Mouse (Mus musculus) cerebellum, postnatal 4 days (tissue): Measurements from ENCODE around the gene Espn.

ENCODE experiments used
- DNase-seq, 2 experiments: peaks; one replicate each; pipeline ENCODE4 v3.0.0; 2022; ENCODE audit warnings: low spot score in 2 of 2, mixed read lengths in 1 of 2

Gene Espn

GRCm38 (mm10) chr4:152151966-152152544 is at the start of gene Espn:
Gene Espn (minus strand): TSS chr4:152152371.
- DNase-seq = no peak

DNA sequence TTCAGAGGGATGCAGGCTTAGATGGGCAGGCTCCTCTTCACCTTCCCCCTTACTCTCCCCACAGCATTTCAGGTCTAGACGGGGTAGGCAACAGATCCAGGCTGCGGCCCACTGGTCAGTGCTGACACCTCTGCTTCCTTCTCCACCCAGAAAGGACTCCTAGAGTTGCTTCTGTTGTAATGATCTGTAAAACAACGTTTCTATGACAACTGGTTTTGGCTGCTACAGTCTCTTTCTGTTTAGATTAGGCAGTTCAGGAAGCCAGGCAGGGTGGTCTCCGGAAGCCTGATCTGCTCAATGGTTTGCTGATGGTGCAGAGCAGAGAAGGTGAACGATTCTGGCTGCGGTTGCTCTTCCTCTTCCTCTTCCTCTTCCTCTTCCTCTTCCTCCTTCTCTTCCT is 49.3 kb upstream of the Espn start:
- no peak for DNase-seq

DNA sequence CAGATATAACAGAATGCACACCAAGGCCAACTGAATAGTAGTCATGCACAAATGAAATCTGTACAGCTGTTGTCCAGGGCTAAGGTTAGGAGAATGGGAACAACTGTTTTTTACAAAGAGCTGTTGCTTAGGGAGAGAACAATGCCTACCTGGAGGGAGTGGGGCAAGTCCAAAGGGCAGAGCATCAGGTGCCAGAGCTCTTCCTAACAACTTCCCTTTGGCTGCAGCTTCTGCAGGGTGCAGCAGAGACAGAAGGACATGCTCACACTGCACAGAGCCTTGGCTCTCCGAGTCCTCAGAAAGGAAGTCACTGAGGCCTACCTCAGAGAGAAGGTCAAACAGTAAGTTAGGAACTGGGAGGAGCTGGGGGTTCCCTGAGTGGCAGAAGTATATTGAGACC is 47.4 kb upstream of the Espn start:
- no peak for DNase-seq

DNA sequence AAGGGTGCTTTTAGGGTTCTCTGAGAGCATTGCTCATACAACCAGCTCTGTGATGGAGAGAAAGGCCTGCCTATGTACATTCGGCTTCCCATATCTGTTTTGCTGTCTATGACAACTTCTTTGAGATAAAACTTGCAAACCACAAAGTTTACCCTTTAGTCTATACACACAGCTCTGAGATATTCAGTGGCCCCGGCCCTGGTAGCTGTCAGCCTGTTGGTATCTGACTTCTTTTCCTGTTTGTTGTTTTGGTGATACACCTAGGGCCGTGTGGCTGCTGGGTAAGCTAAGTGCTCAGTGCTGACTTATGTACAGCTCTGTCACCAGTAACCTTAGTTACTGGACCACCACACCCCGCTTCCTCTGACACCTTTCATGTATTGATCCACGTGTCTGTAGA is 45.4 kb upstream of the Espn start:
- DNase-seq = no peak

DNA sequence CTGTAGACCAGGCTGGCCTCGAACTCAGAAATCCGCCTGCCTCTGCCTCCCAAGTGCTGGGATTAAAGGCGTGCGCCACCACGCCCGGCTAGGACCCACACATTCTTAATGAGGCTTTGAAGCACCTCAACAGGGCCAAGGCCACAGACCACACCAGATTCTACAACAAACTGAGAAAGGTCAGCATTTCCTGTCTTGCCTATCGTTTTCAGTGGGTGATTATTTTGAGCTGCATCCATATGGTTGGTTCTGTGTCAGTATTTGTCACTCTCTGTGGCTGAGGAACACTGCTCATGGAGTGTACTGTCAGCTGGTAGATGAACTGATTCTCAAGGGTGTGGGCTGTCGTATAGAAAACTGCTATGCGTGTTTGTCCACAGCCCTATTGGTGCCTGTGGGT is 44.1 kb upstream of the Espn start:
- DNase-seq = no peak

DNA sequence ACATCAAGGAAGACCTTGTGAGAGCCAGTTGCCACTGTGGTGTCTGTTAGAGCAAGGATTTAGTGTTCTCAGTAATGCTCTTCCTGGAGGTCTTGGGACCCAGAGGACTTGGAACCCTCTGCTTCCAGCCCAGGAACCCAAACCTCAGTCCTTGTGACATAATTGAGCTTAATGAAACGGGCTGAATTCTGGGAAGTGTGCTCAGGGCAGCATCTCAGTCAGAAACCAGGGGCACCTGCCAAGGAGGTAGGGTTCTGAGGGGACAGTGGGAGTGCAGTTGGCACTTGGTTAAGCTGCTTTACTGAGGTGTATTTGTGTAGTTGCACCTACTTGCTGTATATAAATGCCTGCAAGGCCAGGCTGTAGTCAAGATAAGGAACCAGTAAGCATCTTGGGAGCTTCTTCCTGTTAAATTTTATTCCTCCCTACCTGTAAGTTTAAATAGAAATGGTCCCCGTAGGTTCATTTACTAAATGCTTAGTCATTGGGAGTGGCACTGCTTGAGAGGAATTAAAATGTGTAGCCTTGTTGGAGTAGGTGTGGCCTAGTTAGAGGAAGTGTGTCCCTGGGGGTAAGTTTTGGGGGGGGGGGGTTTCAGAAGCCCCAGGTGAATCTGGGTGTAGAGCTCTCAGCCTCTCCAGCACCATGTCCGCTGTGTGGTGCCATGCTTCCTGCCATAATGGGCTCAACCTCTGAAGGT is 42.5 kb upstream of the Espn start:
- DNase-seq = no peak

DNA sequence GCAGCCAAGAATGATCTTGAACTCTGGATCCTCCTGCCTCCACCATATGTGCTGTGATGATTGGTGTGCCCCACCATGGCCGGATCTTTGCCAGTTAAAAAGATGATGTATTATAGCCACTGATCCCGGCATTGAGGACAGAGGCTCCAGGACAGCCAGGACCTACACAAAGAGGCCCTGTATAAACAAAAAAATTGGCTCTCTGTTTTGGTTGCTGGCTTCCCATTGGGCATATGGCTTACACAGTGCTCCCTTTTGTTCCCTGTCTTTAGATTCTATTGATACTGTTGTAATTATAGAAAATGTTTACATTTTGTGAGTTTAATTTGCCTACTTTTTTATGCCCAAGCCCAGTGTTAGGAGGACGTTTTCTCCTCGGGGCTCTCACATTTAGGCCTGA is 40.4 kb upstream of the Espn start:
- no peak for DNase-seq

- no peak for DNase-seq
Measured at GRCm38 (mm10) chr4:152190701-152191100, 38.5 kb upstream of the Espn start.

DNA sequence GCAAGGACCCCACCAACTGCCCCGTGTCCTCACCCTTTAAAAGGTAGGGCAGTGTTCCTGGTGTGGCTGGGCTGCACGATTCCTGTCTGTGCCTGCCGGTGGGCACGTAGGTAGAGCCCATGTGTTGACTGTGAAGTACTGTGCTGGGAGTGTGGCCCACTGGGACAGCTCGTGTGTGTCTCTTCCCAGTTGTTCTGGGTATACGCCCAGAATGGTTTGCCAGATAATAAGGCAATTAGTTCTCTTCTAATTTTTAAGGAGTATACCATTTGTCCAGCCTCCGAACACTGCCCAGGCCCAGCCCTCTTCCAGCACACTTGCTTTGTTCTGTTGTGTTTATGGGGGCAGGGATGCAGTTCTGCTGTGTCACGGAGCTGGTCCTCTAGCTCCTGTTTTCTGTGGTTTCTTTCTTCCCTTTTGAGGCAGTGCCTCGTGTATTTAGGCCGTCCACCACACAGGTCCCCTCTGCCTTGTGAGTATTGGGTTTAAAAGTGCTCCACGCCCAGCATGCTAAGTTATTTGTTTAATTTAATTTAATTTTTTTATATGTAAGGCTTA is 38.0 kb upstream of the Espn start:
- no peak for DNase-seq

DNA sequence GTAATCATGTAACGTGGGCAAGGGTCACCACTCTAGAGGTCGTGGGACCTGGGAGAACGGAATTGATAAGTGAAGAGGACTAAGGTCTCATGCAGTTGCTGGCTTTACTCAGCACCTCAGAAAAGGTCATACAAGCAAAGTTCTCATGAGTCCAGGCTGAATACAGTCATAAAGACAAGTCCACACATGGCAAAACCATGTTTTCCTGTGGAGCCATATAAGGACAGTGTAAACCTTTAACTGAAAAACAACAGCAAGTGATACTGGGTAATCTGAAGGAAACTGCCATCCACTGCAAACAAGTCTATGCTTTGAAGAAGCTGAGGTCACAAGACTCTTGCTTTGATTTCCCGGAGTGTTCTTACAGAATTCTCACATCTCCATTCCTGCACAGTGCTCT is 37.5 kb upstream of the Espn start:
- no peak for DNase-seq

DNA sequence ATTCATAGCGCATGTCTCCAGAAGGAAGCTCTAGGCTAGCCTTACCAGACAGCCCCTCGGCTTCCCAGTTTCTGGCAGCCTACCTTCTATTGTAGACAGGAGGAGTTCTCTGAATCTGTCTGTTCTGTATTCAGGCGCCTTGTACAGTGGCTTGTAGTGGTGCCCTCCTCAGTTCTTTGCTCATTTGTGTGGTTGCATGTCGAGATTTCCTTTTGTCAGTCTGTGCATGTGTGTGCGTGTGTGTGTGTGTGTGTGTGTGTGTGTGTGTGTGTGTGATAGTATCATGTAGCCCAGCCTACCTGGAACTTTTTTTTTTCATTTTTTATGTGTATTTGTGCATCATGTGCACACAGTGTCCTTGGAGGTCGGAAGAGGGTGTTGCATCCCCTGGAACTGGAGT is 36.9 kb upstream of the Espn start:
- no peak for DNase-seq

DNA sequence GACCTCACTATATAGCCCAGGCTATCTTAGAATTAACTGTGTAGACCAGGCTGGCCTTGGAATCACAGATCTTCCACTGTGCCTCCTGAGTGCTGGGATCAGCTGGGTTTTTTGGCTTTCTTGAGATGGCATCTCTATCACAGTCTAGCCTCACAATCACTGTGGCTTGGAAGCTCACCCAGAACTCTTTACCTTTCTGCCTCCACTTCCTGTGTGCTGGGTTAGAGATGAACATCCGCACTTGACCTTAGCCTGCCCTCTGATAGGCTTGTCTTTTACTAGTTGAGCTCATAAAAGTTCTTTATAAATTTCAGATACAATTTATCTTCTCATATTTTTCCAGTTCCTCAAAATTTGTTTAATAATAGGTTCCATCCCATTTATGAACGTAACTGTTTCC is 36.5 kb upstream of the Espn start:
- no peak for DNase-seq

DNA sequence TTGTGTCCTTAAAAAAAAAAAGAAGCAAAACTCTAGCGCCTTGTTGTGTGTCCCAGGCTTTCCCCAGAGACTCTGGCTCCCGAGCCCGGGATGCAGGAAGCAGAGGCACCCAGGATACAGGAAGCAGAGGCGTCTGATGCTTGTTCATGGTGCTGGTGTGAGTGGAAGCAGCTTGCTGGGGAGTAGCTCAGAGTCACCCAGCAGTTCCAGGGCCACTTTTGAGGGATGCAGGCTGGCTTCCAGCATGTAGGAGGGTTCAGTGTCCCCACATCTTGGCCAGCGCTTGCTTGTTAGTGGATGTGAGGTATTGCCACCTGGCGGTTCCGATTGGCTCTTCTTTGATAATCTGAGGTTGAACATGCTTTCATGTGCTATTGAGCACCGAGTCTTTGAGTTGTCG is 35.0 kb upstream of the Espn start:
- no peak for DNase-seq

DNA sequence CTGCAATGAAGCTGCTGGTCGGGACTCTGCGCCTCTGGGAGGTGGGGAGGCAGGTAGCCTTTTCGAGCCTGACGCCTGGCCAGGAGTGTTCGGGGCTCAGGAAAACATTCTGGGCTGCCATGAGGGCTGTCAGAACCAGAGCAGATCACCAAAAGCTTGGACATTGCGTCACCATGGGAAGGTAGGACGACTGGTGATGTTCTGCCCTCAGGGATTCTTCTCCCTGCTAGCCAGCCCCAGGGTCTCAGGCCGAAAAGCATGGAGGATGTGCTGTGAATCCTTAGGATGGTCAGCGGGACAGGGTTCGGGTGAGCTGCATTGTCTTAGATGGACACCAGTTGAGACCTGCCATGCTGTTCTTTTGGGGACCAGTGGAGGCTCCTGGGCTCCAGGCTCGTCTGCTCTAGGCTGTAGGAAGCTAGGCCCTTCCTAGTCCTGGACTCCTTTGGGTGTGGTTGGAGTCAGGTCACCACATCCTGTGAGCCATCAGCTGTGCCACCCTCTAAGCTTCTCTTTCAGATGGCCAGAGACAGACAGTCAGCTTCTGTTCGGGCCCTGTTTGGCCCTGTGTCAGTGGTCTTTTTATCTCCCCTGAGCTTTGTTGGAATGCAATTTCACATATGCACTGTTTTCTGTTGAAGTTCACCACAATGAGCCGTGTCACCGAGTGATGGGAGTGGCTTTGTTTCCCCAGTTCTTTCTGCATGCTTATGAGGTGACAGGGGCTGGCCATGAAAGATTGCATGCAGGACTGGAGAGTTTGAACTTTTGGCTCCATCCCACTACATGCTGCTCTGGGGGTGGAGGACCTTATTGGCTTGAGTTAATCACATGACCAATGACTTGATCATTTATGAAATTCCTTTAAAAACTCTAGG is 34.3 kb upstream of the Espn start:
- DNase-seq = no peak

DNA sequence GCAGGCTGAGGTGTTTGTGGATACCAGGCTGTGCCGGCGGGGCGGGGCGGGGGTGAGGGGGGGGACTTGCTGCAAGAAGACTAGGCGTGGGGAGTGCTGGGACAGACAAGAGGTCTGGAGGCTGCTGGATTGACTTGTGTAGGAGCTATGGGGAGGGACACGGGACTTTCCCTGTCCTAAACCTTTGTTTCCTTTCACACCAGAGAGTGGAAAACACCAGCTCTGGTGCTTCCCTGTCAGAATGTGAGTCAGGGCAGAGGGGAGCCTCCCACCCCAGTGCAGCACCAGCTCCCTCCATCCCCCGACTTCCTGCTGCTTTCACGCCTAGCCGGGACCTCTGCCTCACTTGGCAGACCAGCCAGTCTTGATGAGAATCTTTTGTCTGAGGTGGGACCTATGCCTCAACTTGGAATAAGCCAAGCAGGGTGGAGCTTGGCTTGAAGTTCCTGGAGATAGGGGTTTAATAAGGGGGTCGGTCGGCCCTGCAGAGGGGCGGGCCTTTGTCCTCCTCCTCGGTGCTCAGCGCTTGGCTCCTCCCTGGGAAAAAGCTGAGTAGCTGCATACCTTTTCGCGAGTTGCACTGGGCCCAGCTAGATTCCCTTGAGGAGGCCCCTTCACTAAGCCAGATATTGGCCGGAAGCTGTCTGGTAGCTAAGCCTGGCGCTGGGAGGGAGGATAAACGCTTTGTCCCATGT is 33.5 kb upstream of the Espn start:
- no peak for DNase-seq

DNA sequence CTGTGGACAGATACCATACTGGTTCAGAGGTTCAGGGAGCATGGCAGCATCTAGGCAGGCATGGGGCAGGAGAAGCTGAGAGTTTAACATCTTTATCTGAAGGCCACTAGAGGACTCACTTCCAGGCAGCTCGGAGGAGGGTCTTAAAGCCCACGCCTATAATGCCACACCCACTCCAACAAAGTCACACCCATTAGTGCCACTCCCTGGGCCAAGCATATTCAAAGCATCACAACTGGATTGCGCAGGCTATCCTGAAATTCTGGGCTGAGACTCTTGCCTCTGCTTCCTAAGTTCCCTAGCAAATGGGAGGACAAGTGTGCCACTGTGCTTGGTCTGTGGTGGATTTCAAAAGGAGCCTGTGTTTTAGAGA is 33.0 kb upstream of the Espn start:
- DNase-seq = no peak

DNA sequence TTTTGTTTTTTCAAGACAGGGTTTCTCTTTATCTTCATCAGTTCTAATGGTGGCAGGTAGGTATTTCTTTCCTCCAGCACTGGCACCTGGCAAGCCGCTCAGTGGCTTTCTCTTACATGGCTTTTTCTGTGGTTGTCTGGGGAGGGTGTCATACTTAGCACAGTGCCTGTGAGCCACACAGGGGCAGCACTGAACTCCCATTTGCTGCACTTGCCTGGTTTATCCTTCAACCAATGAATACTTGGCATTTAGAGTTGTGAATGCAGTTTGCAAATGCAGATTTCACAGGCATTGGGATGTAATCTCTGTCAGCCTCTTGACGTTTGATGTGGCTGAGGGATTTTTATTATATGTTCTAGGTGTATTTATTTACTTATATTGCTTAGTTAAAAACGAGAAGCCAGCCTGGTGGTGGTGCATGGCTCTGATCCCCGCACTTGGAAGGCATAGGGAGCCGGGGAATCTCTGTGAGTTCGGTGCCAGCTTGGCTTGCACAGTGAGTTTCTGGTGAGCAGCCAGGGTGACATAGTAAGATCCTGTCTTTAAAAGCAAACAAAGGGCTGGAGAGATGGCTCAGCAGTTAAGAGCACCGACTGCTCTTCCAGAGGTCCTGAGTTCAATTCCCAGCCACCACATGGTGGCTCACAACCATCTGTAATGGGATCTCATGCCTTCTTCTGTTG is 32.3 kb upstream of the Espn start:
- no peak for DNase-seq

- no peak for DNase-seq
Measured at GRCm38 (mm10) chr4:152182205-152182604, 30.0 kb upstream of the Espn start.

DNA sequence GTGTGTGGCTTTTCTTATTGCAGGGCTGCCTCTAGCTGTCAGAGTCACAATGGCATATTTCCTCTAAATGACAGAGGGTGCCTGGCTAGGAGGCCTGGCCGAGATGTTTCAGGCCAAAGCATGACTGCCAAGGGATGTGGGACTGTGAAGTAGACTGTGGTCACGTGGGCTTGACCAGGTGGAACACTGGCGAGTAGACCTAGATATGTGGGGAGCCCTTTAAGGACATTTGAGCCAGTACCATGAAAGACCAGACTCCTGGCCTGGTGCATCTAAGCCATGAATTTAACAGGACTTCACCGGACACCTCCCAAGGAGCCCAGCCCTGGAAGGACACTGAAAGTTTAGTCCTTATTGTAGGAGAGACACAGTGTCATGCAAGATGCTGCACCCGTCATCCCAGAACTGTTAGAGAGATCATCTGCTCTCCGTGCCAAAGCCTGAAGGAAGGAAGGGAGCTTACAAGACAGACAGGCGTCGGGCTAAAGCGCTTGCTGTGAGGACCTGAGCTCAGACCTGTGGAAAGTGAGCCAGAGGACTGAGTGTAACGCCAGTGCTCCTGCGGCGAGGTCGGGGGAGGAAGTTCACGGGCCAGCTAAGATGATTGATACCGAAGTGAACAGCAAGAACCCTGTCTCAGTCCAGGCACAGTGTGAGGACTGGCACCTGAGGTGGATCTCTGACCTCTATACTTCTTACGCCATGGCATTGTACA is 27.9 kb upstream of the Espn start:
- DNase-seq = no peak

DNA sequence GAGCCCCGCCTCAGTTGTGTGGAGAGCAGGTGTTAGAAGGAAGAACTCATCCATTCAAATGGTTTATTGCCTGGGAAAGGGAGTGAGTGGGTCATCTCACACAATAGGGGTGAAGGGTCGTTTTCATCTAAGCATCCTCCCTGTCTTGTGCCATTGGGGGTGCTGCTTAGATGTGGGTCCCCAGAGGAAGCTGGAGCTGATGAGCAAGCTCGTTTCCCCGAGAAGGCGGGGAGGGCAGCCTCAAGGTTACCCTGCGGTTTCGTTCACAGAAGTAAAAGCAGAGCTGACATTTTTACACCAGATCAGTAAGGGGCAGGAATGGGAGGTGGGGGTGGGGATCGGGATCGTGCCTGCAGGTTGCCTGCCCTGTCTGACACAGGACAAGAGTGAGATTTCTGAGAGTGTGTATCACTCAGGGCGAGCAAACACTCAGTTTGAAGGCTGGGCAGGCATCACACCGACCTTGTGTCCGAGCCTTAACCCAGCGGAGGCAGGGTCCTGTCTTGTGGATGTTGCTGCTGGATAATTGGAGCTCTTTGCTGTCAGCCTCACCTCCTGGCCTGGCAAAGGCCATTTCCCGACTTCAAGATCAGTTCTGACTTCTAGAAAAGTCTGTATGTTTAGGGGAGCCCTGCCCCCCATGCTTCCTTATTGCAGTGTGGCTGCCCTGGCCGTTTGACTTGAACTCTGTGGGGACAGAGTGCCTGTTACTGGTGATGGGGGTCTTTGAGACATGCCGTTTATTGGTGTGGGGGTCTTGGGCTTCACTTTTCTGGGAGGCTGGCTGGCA is 26.9 kb upstream of the Espn start:
- no peak for DNase-seq
